Mouse (Mus musculus): ENCODE data around the gene Epn3. TPM values are rescaled to one million over a fixed set of nuclear protein-coding genes. Genes with fewer than 3 reads are reported as not detected.

Epn3 gene
- total and polyA plus RNA-seq, 2 experiments from 2014 or later: 1.4 to 5.0 TPM

DNA sequence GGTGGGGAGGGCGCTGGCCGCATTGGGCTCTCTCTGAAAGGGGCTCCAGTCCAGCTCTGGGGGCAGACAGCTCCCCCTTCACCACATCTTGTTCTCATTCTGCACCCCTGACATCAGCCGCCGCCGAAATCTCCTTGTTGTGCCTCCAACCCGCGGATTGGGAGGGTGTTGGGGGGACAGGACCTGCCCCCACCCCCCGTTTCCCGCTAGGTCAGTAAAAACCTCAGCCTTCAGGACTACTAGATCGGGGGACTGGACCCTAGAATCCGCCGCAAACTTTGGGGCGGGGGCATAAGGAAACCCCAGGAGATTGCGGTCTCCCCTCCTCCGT lies 27.2 kb downstream of the Epn3 start:
- peaks cover 28% of the 10 kb centered on the region for H3K4me1 ChIP-seq (ENCODE audit: insufficient read depth, low read length)
- under 1% methylated on average over 15 of the region's 15 CpGs for WGBS
- no peak for ATAC-seq (ENCODE audit: low FRiP score)

DNA sequence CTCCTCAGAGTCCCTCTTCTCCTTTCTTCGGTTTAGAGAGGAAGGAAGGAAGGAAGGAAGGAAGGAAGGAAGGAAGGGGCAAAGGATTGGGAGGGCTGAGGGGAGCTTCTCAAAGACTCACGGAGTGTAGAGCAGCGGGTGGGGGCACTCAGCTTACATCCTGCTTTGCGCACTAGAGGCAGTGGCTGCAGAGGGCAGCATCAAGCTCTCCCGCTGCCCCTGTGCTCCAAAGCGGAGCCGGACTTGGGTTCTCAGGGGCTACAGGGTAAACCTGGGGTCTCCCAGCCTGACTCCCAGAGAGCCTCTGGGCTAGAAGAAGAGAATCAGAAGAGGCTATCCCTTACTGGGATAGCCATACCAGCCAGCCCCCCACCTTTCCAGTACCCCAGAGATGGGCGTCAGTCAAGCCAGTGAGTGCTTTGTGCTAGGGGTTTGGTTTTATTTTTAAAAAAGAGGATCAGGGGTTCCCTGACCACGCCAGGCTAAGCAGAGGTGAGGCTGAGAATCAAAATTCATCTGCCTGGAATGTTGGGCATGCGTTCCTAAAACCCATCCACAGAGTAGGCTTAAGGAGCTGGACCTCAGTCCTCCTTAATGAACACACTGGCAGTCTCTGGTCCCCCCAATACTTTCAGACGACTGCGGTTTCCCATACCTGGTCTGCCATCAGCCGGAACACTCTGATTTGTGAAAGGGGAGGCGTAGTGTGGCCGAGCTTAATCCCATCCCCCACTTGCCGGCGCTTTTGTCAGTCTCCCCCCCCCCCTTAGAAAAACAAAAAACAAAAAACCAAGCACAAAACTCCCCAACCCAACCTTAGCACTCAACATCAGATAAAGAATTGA lies 27.8 kb downstream of the Epn3 start:
- peak; percentile 49 for TF ChIP-seq CTCF (IDR thresholded peaks at IDR 0.05)
- DNase-seq (ENCODE audit: low spot score) (peak; percentile 47), ATAC-seq (ENCODE audit: low FRiP score) (no peak)
- Histone ChIP-seq H3K4me1 (ENCODE audit: insufficient read depth, low read length) (peaks cover 30% of the 10 kb centered on the region), H3K4me2 (ENCODE audit: low read depth, low read length, poor library complexity, severe bottlenecking) (peak overlapping the region; percentile 87), H3K9me3 (ENCODE audit: low read length) (no peaks in the 10 kb centered on the region), H3K4me3 (ENCODE audit: low read depth, low read length) (peak overlapping the region; percentile 96), H3K27me3 (ENCODE audit: insufficient read depth, low read length) (0 out of 2 replicates have a peak, but pooled peaks cover 5% of the 10 kb centered on the region), H3K9ac (replicated peaks; ENCODE audit: low read length, poor library complexity, severe bottlenecking) (peak overlapping the region; percentile 86), H3K36me3 (ENCODE audit: insufficient read depth, low read length) (no peaks in the 10 kb centered on the region), H3K27ac (ENCODE audit: low read depth, low read length) (peak overlapping the region; percentile 67)
- WGBS: 3% methylated on average over 17 of the region's 17 CpGs

More for the DNA sequence above, 27.2 kb downstream of the Epn3 start:
- Histone ChIP-seq H3K9ac (replicated peaks; ENCODE audit: low read length, poor library complexity, severe bottlenecking) (peak overlapping the region; percentile 86), H3K4me3 (ENCODE audit: low read depth, low read length) (peak overlapping the region; percentile 96), H3K27me3 (ENCODE audit: insufficient read depth, low read length) (0 out of 2 replicates have a peak, but pooled peaks cover 5% of the 10 kb centered on the region), H3K27ac (ENCODE audit: low read depth, low read length) (peak overlapping the region; percentile 67), H3K36me3 (ENCODE audit: insufficient read depth, low read length) (no peaks in the 10 kb centered on the region), H3K9me3 (ENCODE audit: low read length) (no peaks in the 10 kb centered on the region), H3K4me2 (ENCODE audit: low read depth, low read length, poor library complexity, severe bottlenecking) (peak overlapping the region; percentile 87)
- no peak for TF ChIP-seq CTCF (IDR thresholded peaks at IDR 0.05)
- DNase-seq (ENCODE audit: low spot score): peak; percentile 27

DNA sequence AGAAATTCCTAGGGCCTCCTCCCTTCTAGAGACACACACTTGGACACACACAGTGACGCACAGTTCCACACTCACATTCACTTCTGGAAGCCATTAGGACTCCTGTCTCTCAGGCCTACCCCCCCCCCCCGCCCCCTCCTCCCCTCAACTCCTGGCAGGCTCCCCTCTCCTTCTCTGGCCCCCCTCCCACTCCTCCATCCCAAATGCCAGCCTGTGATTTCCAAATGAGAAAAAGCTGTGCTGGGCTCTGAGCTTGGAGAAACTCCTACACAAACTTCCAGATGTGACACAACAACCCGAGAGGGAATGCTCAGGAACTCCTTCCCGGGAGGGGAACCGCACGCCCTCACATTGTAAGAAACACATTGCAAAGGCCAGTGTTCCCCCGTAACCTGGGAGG lies 29.4 kb downstream of the Epn3 start:
- peak overlapping the region; percentile 96 for H3K4me3 ChIP-seq (ENCODE audit: low read depth, low read length)
- no peak for ATAC-seq (ENCODE audit: low FRiP score)
- H3K27ac ChIP-seq (ENCODE audit: low read depth, low read length): no peak overlapping the region
- 21% methylated on average over 6 of the region's 7 CpGs for WGBS
- peak; percentile 29 for DNase-seq (ENCODE audit: low spot score)
- no peaks in the 10 kb centered on the region for H3K27me3 ChIP-seq (ENCODE audit: insufficient read depth, low read length)
- no peaks in the 10 kb centered on the region for H3K36me3 ChIP-seq (ENCODE audit: insufficient read depth, low read length)
- TF ChIP-seq CTCF (IDR thresholded peaks at IDR 0.05): no peak
- H3K9me3 ChIP-seq (ENCODE audit: low read length): no peaks in the 10 kb centered on the region
- H3K4me2 ChIP-seq (ENCODE audit: low read depth, low read length, poor library complexity, severe bottlenecking): peak overlapping the region; percentile 87
- H3K9ac ChIP-seq (replicated peaks; ENCODE audit: low read length, poor library complexity, severe bottlenecking): no peak overlapping the region
- H3K4me1 ChIP-seq (ENCODE audit: insufficient read depth, low read length): peaks cover 36% of the 10 kb centered on the region

DNA sequence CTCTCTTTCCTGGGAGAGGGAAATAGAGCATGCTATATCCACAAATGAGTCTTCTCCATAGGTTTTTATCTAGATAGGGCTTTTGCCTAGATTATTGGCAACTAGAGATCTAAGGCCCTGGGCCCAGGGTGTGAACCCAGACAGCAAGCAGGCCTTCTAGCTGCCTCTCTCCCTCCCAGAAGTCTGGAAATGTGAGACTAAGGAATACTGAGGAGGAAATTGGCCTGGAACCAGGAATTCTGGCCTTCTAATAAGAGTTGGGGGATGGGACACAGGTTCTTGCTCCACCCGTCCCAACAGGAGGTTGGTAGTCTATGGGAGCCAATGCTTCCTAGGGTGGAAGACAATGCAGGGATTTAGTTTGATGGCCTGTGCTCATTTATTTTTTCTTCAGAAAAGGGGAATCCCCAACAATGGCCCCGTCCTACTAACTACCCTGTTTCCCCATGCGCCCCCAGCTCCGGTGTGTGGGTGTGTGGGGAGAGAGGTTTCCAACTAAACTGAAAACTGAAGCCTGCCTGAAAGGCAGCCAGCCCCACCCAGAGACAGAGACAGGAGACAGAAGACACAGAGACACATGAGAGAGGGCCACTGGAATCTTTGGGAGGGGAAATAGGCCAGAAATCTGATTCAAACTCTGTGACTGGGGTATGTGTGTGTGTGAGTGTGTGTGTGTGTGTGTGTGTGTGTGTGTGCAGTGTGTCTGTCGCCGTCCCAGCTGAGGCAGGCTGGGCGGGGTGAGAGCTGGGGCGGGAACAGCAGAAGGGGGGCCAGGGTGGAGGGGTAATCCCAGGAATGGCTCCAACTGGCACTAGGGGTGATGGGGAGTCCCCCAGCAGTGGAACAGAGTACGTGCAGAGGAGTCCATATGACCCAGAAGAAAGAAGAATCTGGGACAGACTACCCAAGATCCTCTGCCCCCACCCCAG lies 30.4 kb downstream of the Epn3 start:
- no peaks in the 10 kb centered on the region for H3K27me3 ChIP-seq (ENCODE audit: insufficient read depth, low read length)
- DNase-seq (ENCODE audit: low spot score) (peak; percentile 33), ATAC-seq (ENCODE audit: low FRiP score) (no peak)
- no peaks in the 10 kb centered on the region for H3K9me3 ChIP-seq (ENCODE audit: low read length)
- no peak for TF ChIP-seq CTCF (IDR thresholded peaks at IDR 0.05)
- peaks cover 41% of the 10 kb centered on the region for H3K4me1 ChIP-seq (ENCODE audit: insufficient read depth, low read length)
- no peaks in the 10 kb centered on the region for H3K36me3 ChIP-seq (ENCODE audit: insufficient read depth, low read length)
- peak overlapping the region; percentile 87 for H3K4me2 ChIP-seq (ENCODE audit: low read depth, low read length, poor library complexity, severe bottlenecking)
- 0 out of 2 replicates have a peak overlapping the region, but pooled peaks have one; percentile 5 for H3K4me3 ChIP-seq (ENCODE audit: low read depth, low read length)
- H3K27ac ChIP-seq (ENCODE audit: low read depth, low read length): peak overlapping the region; percentile 80
- WGBS: 8% methylated on average over 8 of the region's 9 CpGs
- H3K9ac ChIP-seq (replicated peaks; ENCODE audit: low read length, poor library complexity, severe bottlenecking): peak overlapping the region; percentile 40

DNA sequence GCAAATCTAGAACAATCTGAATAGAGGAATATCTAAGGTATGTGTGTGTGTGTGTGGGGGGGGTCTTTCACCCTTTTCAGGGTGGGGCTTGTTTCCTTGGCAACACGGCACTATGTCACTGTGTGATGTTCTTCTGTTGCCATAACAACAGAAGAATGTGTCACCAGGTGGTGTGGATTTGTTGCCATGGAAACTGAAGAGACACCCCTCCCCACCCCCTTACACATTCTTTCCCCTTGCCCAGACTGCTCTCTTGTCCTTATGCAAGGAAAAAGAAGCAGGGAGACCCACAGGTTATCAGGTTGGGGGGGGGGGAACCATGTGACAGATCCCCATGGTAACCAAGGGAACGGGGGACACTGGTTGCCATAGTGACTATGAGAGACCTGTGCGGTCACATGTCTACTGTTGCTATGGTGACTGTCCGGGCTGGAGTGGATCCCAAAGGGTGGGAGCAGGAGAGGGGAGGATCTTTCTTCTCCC lies 31.2 kb downstream of the Epn3 start:
- 8% methylated on average over 4 of the region's 4 CpGs for WGBS
- Histone ChIP-seq H3K9ac (replicated peaks; ENCODE audit: low read length, poor library complexity, severe bottlenecking) (peak overlapping the region; percentile 40; the same call in 1 of the 2 replicates), H3K4me3 (ENCODE audit: low read depth, low read length) (0 out of 2 replicates have a peak overlapping the region, but pooled peaks have one; percentile 0)

More for the DNA sequence above, 31.2 kb downstream of the Epn3 start:
- peaks cover 41% of the 10 kb centered on the region for H3K4me1 ChIP-seq (ENCODE audit: insufficient read depth, low read length)
- peak; percentile 97 for DNase-seq (ENCODE audit: low spot score)
- no peak for TF ChIP-seq CTCF (IDR thresholded peaks at IDR 0.05)
- H3K27me3 ChIP-seq (ENCODE audit: insufficient read depth, low read length): no peaks in the 10 kb centered on the region
- no peaks in the 10 kb centered on the region for H3K9me3 ChIP-seq (ENCODE audit: low read length)
- H3K4me2 ChIP-seq (ENCODE audit: low read depth, low read length, poor library complexity, severe bottlenecking): peak overlapping the region; percentile 87
- peak overlapping the region; percentile 80 for H3K27ac ChIP-seq (ENCODE audit: low read depth, low read length)
- no peaks in the 10 kb centered on the region for H3K36me3 ChIP-seq (ENCODE audit: insufficient read depth, low read length)
- ATAC-seq (ENCODE audit: low FRiP score): peak; percentile 89
